Mouse (Mus musculus): ENCODE results near the gene Rrp1.
"Not testable (repeated sequence)": the region's sequence is repeated elsewhere in the genome, so short reads cannot be mapped to it uniquely, and the experiment has no call there.

The Rrp1 gene

DNA sequence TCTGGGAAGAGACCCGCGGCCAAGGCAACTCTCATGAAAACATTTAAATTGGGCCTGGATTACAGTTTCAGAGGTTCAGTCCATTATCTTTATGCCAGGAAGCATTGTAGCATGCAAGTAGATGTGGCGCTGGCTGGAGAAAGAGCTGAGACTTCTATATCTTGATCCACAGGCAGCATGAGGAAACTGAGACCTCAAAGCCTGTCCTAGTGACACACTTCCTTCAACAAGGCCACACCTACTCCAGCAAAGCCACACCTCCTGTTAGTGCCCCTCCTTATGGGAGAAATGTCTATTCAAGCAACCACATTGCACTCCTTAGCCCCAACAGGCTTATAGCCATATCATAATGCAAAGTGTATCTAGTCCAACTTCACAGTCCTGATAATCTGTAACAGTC lies 9.8 kb upstream of the Rrp1 start:
- DNase-seq = no peak

GRCm38 (mm10) chr10:78420929-78421328 lies 8.1 kb upstream of the Rrp1 start:
- no peak for DNase-seq

- DNase-seq = no peak
Measured at GRCm38 (mm10) chr10:78418791-78419190, 5.9 kb upstream of the Rrp1 start.

- no peak for DNase-seq
Measured at GRCm38 (mm10) chr10:78417888-78418287, 5.0 kb upstream of the Rrp1 start.

DNA sequence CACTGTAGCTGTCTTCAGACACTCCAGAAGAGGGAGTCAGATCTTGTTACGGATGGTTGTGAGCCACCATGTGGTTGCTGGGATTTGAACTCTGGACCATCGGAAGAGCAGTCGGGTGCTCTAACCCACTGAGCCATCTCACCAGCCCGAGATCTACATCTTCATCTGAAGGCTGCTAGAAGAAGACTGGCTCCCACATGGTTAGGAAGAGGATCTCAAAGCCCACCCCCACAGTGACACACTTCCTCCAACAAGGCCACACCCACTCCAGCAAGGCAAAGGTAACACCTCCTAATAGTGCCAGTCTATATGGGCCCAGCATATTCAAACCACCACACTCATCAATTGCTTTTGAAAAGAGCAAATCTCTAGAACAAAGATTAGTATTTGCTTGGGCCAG lies 2.1 kb upstream of the Rrp1 start:
- not testable (repeated sequence) for DNase-seq

- no peak for DNase-seq
Measured at GRCm38 (mm10) chr10:78413152-78413520, 293 bp upstream of the Rrp1 start.

GRCm38 (mm10) chr10:78411851-78412250 lies 992 bp downstream of the Rrp1 start:
- DNase-seq = peak; percentile 87

- DNase-seq = peak; percentile 87
Measured at GRCm38 (mm10) chr10:78409035-78409788, 3.6 kb downstream of the Rrp1 start.

DNA sequence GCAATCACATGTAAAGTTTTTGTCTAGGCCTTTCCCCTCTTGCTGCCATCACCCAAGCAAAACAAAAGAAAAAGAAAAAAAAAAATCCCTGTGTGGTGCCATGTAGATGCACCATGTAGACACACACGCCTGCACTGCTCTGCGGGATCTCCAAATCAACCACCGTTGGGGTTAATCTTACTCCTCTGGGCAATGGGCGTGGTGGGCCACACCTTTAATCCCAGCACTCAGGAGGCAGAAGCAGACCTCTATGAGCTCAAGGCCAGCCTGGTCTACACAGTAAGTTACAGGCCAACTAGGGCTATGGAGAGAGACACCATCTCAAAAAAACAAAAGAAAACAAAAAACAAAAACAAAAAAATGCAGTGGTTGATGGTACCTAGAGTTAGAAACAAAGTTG lies 5.7 kb downstream of the Rrp1 start:
- no peak for DNase-seq

DNA sequence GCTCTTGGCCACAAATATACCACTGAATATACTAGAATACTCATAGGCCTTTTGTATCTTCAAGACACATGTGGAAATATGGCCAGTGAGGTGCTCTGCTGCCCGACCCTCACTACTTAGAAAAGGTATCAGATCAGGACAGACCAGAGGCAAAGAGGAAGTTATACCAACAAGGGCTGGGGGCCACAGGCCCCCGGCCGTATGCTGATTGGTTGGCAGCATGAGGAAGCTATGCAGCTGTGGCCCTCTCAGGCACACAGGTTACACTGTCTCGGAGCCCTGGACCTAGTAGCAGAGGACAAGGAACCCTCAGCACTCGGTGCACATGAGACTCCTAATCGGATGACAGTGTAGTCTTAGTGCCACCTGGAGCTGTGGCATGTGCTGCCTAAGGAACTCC lies 6.7 kb downstream of the Rrp1 start:
- peak; percentile 80 for DNase-seq

DNA sequence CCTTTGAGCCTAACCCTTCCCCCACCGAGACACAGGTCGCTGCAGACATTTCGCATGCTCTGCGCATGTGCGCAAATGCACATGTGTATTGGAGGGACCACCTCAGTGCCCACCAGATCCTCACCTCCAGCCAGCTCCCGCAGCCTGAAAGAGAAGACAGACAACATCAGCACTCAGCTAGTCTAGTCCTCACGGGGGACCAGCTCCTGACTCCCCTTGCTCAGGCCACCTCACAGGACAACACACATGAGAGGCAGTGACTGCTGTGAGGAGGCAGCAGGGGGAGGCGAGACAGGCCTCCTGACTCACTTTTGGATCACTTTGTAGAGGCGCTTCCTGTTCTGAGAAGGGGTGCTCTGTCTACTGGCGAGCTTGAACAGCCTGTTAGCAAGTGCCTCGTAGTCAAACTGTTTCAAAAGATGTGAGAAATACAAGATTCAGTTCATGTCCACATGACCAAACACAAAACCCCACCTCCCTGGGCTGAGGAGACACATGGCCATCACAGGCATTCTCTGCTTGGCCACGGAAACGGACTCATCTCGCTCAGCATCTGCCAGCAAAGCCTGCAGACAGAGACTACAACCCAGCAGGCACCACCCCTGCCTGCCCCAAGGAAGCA lies 10.4 kb downstream of the Rrp1 start:
- DNase-seq = peak; percentile 90

GRCm38 (mm10) chr10:78401127-78401526 lies 11.7 kb downstream of the Rrp1 start:
- DNase-seq = no peak

DNA sequence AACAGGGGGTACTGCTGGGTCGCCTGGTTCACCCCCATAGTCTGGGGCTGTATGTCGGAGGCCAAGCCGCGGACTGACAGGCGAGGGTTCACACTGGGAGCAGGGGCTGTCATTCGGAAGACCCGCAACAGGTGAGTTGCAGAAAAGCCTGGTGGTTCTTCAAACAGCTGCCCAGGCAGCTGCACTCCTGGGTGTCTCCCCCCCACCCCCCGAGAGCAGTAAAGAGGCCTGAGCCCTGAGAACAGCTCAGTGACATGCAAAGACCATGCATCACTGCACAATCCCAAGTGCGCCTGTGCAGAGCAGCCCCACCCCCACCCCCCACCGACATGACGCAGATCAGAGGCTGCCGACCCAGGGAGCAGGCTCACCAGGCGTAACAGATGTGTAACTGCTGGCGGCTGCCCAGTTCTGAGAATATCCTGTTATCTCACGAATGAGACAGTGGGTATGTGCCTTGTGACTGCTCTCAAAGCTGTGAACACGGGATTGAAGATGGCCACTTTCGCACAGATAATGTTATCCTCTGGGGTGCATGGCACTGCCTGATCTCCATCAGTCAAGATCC lies 13.7 kb downstream of the Rrp1 start:
- peak; percentile 94 for DNase-seq

DNA sequence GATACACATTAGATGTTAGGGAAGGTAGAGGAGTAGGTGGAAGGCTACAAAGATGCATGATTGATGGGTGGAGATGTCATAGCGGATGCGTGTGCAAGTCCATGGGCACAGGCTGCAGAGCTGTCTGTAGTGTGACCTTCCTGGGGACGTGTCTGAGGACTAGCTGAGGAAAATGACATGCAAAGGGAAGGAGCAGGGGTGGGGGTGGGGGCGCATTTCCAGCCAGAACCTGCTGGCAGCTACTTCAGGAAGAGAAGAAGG lies 16.3 kb downstream of the Rrp1 start:
- DNase-seq = no peak

GRCm38 (mm10) chr10:78395819-78396624 lies 16.8 kb downstream of the Rrp1 start:
- peak; percentile 97 for DNase-seq

- DNase-seq = no peak
Measured at GRCm38 (mm10) chr10:78395377-78395776, 17.5 kb downstream of the Rrp1 start.

- peak; percentile 96 for DNase-seq
Measured at GRCm38 (mm10) chr10:78392072-78392471, 20.8 kb downstream of the Rrp1 start.

- DNase-seq = no peak
Measured at GRCm38 (mm10) chr10:78390982-78391470, 21.8 kb downstream of the Rrp1 start.

DNA sequence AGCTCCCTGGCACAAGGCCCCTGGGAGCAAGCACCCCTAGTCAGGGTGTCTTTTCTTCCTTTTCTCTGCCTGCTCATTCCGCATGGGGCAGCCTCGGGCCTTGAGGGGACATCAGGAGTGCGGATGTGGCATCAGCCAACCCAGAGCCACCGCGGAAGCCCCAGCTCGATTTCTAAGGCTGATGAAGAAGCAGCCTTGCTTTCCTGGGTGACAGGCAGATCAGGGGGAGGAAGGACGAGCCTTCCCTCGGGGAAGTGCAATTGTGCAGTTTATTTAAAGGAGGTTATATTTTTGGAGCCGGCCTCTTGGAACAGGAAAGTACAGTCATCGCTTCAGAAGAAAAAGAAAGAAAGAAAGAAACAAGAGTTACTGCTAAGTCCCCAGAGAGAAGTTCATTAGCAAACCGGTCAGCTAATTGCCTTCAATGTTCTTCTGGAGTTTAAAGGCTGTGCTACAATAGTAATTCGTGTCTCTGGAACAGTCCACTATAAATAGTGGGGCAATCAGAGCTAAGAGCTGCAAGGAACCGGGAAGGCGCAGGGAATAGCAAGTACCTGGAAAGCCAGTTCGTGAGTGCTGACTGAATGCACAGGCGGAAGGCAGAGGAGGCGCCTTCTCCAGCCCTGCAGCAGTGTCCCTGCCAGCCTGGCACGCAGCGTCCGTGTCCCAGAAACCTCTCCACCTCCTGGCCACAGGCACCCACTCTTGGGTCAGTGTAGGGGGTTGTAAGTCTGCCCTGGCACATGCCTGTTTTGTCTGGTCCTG lies 24.4 kb downstream of the Rrp1 start:
- DNase-seq = peak; percentile 94

DNA sequence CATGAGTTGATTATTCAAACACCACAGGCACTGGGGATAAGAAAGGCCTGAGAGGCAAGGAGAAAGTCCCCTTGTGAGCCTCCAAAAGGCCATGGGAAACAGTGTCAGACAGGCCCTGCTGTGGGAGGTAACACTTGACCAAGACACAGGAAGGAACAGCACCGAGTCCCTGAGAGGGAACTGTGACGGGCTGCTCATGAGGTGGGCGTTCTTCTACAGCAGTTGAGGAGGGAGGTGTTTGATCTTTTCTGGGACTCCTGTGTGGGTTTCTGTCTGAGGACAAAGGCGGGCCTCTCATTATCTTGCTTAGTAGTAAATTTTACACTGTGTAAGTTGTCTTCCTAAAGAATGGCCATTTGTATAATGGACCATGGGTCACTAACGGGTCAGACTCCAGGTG lies 27.3 kb downstream of the Rrp1 start:
- DNase-seq = no peak

- DNase-seq = no peak
Measured at GRCm38 (mm10) chr10:78383567-78383966, 29.3 kb downstream of the Rrp1 start.

DNA sequence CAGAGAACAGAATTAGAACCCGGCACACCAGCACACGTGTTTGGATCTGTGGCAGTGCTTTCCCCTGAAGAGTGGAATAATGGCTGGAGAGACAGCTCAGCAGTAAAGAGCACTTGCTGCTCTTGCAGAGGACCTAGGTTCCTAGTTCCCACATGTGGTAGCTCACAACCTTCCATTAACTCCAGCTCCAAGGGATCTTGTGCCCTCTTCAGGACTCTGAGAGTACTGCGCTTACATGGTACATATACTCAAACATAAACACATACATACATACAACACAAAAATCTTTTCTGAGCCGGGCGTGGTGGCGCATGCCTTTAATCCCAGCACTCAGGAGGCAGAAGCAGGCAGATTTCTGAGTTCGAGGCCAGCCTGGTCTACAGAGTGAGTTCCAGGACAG lies 34.3 kb downstream of the Rrp1 start:
- DNase-seq = no peak

Measured in heart, adult 11 months (tissue).